Mouse (Mus musculus) heart, embryonic 14.5 days (tissue): ENCODE data around the gene Aasdh. TPM values are rescaled to one million over a fixed set of nuclear protein-coding genes. Genes with fewer than 3 reads are reported as not detected.

Experiments
- ATAC-seq: fragments of 200-750 bp; cut with Nextera tagmentation; 2 replicates; pipeline ENCODE4 v1.8.0; 2017; ENCODE audit warnings: low read depth, moderate TSS enrichment; ENCODE audit not compliant: insufficient number of reproducible peaks, insufficient read depth, low FRiP score
- H3K27ac ChIP-seq, 2 experiments: fragments of 200-500 bp in 1 of 2; fragments of 300-500 bp in 1 of 2; sonication (generic) in 1 of 2; replicated peaks in 1 of 2; 2 replicates each; pipeline ENCODE4 v1.5.1; 2012 to 2014; ENCODE audit warnings: low read depth in 2 of 2, low read length in 2 of 2, control low read depth in 1 of 2, mild to moderate bottlenecking in 1 of 2, mixed read lengths in 1 of 2; ENCODE audit not compliant: control insufficient read depth in 1 of 2, insufficient read depth in 1 of 2
- H3K27me3 ChIP-seq: fragments of 300-500 bp; sonication (generic); 2 replicates; pipeline ENCODE4 v1.6.1; 2014; ENCODE audit warnings: mild to moderate bottlenecking, low read length, control low read depth; ENCODE audit not compliant: control insufficient read depth, insufficient read depth
- H3K36me3 ChIP-seq: fragments of 300-500 bp; sonication (generic); 2 replicates; pipeline ENCODE4 v1.6.1; 2014; ENCODE audit warnings: mild to moderate bottlenecking, control low read depth, low read length, mixed read lengths; ENCODE audit not compliant: control insufficient read depth, insufficient read depth
- H3K4me1 ChIP-seq, 2 experiments: fragments of 200-500 bp in 1 of 2; fragments of 300-500 bp in 1 of 2; sonication (generic) in 1 of 2; 2 replicates each; pipeline ENCODE4 v1.6.1; 2012 to 2014; ENCODE audit warnings: low read length in 2 of 2, control low read depth in 1 of 2, mixed read lengths in 1 of 2; ENCODE audit not compliant: control insufficient read depth in 2 of 2, insufficient read depth in 2 of 2
- H3K4me2 ChIP-seq: fragments of 300-500 bp; sonication (generic); 2 replicates; pipeline ENCODE4 v1.6.1; 2014; ENCODE audit warnings: mild to moderate bottlenecking, low read length
- H3K4me3 ChIP-seq, 2 experiments: fragments of 200-500 bp in 1 of 2; fragments of 300-500 bp in 1 of 2; sonication (generic) in 1 of 2; 2 replicates each; pipeline ENCODE4 v1.5.1; 2012 to 2014; ENCODE audit warnings: low read length in 2 of 2, mild to moderate bottlenecking in 2 of 2, control low read depth in 1 of 2, low read depth in 1 of 2, moderate library complexity in 1 of 2; ENCODE audit not compliant: control insufficient read depth in 1 of 2, insufficient read depth in 1 of 2
- H3K9ac ChIP-seq: fragments of 300-500 bp; sonication (generic); 2 replicates; pipeline ENCODE4 v1.6.1; 2014; ENCODE audit warnings: mild to moderate bottlenecking, low read length
- H3K9me3 ChIP-seq: fragments of 300-500 bp; sonication (generic); 2 replicates; pipeline ENCODE4 v1.6.1; 2016; ENCODE audit warnings: low read length, control low read depth; ENCODE audit not compliant: control insufficient read depth
- WGBS: fragments of 180-500 bp; shearing (Covaris S2); extraction: QIAGEN DNeasy Blood & Tissue Kit; methylation state at CpG from one replicate; pipeline ENCODE4 v1.1.7; 2014; 5-methylcytosine and 5-hydroxymethylcytosine counted together
- polyA plus RNA-seq: library from polyadenylated mRNA; unstranded; fragments of >200 nt; fragmentation: Nextera tagmentation; extraction: Ambion mirVana; gene quantifications from 2 replicates; pipeline ENCODE4 v1.2.1, GENCODE M21; 2014

Aasdh gene
- 17.8 and 19.1 TPM in 2 replicates for polyA plus RNA-seq

DNA sequence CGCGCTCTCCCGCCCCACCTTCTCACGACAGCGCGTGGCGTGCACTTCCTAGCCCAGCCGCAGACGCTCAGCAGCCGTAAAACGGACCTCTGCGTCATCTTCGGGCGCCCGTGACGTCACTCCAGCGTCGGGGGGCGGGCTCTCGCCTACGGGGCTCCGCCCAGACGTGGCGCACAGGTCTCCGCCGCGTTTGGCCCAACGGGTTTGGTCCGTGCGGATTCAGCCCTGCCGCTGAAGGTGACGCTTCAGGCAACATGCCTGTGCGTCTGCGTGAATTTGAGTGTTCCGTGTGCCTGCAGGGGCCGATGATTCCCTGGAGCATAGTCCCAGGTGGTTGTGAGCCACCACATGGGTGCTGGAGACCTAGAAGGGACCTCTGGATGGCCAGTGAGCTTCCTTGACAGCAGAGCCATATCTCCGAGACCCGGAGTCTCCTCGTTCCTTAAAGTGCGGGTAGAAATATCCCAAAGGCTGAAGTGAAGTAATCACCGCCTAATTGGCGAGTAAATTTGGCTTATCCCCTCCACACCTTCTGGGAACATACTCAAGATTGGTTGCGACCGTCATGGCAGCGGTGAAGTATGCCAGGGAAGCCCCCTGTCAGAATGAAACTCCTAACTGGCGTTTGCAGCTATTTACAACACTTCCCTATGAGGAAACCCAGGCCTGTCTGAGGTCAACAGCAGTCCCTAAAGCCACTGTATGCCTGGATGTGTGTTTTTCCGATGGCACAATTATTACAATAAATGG lies at the start of gene Aasdh:
Gene Aasdh, minus strand, starts transcription at position 110 of the 750 bp plus-strand sequence.
- Histone ChIP-seq H3K4me1 (peaks cover 4 to 6% of the 10 kb centered on the region in 2 experiments; a peak in 3 of 4 replicates), H3K4me2 (peak within 1 kb of the TSS; percentile 84), H3K27ac (peak within 1 kb of the TSS; percentile 88 to 90), H3K9ac (peak within 1 kb of the TSS; percentile 85), H3K4me3 (peak within 1 kb of the TSS; percentile 70 to 72), H3K9me3 (no peaks in the 10 kb centered on the region), H3K36me3 (peaks cover 14% of the 10 kb centered on the region; the same call in 1 of the 2 replicates), H3K27me3 (no peaks in the 10 kb centered on the region)
- peak; percentile 97 for ATAC-seq
- WGBS = under 1% methylated on average over 47 of the region's 47 CpGs

DNA sequence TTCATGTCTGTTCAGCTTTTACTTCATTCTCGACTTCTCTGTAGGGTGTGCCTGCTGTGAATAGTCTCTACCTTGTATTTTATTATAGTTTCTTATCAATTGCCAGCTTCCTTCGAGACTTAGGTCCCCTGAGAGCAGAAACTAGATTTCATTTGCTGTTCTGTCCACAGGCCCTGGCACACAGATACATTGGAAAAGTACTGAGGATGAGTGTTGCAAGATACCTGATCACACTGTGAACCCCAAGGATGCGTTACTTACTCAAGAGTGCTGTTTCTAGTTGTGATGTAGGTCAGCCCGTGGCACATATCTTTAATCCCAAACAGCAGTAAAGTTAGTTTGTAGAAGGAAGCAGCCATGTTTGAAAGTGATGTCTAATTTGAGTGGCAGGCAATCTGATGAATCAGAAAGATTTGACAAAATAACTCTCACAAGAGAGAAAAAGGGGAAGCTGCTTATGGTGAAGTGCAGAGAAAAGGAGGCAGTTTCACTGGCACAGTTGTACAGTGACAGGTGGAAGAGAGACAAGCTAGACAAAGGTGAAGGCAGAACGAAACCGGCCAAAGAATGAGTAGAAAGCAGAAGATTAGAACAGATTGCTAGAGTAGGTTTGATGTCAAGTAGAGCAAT lies 49.1 kb upstream of the Aasdh start:
- H3K4me1 ChIP-seq = peaks cover 2 to 27% of the 10 kb centered on the region in 2 experiments; a peak in 2 of 4 replicates
- 73% methylated on average over 6 of the region's 6 CpGs for WGBS
- H3K4me2 ChIP-seq = no peak overlapping the region
- peak overlapping the region; percentile 30 for H3K9ac ChIP-seq
- no peaks in the 10 kb centered on the region for H3K27me3 ChIP-seq
- peak overlapping the region in 1 of 2 experiments; percentile 6; a peak in 1 of 4 replicates for H3K27ac ChIP-seq
- no peaks in the 10 kb centered on the region for H3K9me3 ChIP-seq
- no peak overlapping the region for H3K4me3 ChIP-seq
- peaks cover 50% of the 10 kb centered on the region for H3K36me3 ChIP-seq
- no peak for ATAC-seq

DNA sequence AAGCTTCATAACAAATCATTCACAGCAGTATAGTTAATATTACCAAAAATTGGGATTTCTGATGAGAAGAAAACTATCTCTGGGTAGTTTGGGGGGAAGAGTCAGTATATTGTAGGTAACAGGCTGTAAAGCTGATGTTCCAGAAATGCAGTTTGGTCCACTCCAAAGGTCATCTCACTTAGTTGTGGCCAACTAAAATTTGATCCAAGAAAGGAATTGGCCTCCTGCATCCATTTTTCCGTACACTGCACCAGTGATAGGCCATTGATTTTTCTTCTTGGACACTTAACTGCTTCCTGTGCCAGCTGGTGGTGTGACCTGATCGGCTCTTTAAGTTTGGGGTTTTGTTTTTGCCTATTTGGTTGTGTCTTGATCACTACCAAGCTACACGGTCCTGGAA lies 48.5 kb upstream of the Aasdh start:
- Histone ChIP-seq H3K36me3 (peaks cover 45% of the 10 kb centered on the region), H3K4me2 (no peak overlapping the region), H3K27ac (no peak overlapping the region), H3K4me1 (peaks cover 2 to 27% of the 10 kb centered on the region in 2 experiments; a peak in 2 of 4 replicates), H3K9me3 (no peaks in the 10 kb centered on the region), H3K9ac (peak overlapping the region; percentile 30), H3K4me3 (no peak overlapping the region), H3K27me3 (no peaks in the 10 kb centered on the region)
- no peak for ATAC-seq
- 76% methylated on average over 3 of the region's 3 CpGs for WGBS

DNA sequence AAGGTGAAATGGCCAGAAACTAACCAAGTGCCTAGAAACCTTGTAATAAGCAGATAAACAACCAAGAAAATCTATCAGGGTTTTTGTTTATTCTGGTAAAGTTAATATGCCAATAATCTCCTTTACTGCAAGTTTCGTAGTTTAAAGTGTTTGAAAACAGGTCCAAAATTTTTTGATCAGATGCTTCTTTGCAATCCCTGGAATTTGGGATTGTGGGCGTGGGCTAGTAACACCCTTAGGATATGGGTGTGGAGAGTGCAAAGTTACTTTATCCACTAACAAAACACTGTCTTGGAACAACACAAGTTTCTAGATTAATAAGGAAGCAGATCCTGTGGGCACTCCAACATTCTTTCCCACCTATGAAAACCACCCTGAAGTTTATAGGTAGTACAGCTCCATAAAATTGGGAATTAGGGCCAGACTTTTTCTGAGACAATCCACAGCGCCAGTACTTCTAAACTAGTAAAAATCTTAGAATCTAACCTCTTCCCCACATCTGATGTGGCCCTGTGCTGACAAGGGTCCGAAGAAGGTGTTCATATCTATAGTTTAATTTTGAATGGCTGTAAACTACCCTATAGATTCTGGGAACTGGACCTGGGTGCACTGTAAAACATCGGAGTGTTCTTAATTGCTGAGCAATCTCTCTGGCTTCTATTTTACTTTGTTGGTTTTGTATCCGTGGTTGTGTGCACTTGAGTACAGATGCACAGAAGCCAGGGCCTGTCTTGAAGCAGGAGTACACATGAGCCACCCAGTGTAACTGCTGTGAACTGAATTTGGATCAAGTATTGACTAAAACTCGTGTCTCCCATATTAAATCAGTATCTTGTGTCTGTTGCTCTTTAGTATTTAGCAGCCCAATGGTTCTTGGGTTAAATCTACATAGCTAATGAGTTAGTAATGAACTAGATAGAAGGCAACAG lies 47.1 kb upstream of the Aasdh start:
- peak overlapping the region; percentile 94 for H3K4me2 ChIP-seq
- peak overlapping the region; percentile 90 for H3K9ac ChIP-seq
- peak overlapping the region; percentile 80 to 81 for H3K4me3 ChIP-seq
- no peaks in the 10 kb centered on the region for H3K27me3 ChIP-seq
- no peak for ATAC-seq
- H3K27ac ChIP-seq = peak overlapping the region; percentile 81 to 84
- peaks cover 31% of the 10 kb centered on the region for H3K36me3 ChIP-seq
- H3K4me1 ChIP-seq = peaks cover 5 to 39% of the 10 kb centered on the region in 2 experiments
- H3K9me3 ChIP-seq = no peaks in the 10 kb centered on the region
- 14% methylated on average over 7 of the region's 7 CpGs for WGBS

DNA sequence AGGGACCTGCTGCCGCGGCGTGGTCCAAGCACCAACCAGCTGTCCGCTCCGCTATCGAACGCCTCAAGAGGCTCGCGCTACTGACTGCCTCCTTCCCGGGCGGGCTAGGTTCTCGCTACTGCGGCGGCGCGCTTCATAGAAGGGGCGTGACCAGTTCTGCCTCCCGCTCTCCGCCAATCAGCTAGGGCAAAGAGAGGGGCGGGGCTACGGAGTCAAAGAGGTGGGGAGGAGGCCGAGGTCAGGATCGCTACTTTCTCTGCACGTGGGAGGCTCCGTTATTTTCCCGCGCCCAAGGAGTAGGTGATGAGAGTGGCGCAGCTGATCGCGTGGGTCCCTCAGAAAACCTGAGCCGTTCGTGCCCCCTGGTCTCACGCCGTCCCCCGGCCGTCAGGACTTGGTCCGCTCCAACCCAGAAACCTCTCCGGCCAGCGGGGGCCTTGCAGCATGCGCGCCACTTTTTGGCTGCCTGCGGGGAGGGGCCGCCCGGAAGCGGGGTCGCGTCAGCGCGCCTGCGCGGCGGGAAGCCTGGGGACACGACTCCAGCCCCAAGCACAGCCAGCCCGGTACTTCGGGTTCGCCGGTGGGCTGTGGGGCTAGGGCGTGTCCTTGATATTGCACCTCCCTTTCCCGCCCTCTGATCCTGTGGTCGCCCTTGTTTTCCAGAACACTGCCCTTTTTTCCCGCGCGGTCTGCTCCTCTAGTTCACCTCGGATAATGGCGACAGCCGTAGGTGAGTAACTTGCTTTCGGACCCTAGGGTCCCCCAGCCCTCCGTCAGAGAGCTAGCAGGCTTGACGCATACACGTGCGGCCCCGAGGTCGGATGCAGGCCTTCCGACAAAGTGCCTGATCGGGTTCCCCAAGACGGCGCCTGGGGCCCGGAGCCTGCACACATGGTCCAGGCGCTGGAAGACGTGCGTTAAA lies 46.1 kb upstream of the Aasdh start, which contains the start of the genes Paics and Ppat:
Gene Paics, plus strand, starts transcription at position 202 of the 922 bp plus-strand sequence.
Gene Ppat, minus strand, starts transcription at position 473 of the 922 bp plus-strand sequence.
- H3K9me3 ChIP-seq = no peaks in the 10 kb centered on the region
- peaks cover 10 to 49% of the 10 kb centered on the region in 2 experiments for H3K4me1 ChIP-seq
- H3K27me3 ChIP-seq = no peaks in the 10 kb centered on the region
- under 1% methylated on average over 75 of the region's 81 CpGs for WGBS
- peak within 1 kb of the TSS; percentile 81 to 86 for H3K27ac ChIP-seq
- peak within 1 kb of the TSS; percentile 80 to 81 for H3K4me3 ChIP-seq
- peak within 1 kb of the TSS; percentile 90 for H3K9ac ChIP-seq
- peaks cover 21% of the 10 kb centered on the region for H3K36me3 ChIP-seq
- ATAC-seq = peak; percentile 96
- peak within 1 kb of the TSS; percentile 94 for H3K4me2 ChIP-seq

DNA sequence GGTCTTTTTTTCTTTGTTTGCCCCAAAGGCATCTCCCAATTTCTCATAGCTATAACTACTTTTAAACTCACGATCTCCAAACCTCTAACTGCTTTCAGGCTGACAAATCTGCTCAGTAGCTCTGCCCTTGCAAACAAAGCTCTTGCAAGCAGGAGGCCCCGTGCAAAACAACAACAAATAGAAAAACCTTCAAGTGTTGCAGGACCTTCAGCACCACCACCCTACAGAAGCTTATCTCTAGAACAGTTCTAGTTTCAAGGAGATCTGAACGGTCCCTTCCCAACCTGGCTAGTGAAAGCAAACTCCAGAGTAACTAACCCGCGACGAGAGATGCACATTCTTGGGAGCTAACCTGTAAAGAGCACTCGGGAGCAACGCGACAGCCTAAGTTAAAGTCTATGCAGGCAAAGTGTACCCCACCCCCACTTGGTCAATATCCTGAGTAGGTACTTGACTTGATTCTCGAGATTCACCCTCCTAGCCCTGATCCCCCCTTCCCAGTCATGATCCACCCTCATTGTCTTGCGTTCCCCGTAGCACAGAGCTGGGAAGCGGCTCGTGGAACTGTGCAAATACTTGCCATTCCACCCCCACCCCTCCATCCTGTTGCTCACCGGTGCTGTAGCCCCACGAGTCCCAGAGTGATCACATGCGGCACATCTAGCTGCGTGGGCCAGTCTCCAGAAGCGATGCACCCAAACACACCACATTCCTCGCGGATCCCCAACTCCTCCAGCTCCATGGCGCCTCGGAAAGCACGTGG lies 45.2 kb upstream of the Aasdh start:
- no peak; the same call in 1 of the 2 replicates for ATAC-seq
- Histone ChIP-seq H3K9ac (peak overlapping the region; percentile 90), H3K27ac (peak overlapping the region; percentile 72 to 81), H3K4me2 (peak overlapping the region; percentile 94), H3K27me3 (no peaks in the 10 kb centered on the region), H3K4me3 (peak overlapping the region; percentile 63 to 81), H3K4me1 (peaks cover 11 to 57% of the 10 kb centered on the region in 2 experiments), H3K9me3 (no peaks in the 10 kb centered on the region), H3K36me3 (peaks cover 18% of the 10 kb centered on the region)
- under 1% methylated on average over 24 of the region's 24 CpGs for WGBS
